Mouse (Mus musculus) liver, postnatal 0 days (tissue): ENCODE measurements around the gene Aurka. TPM values are rescaled to one million over a fixed set of nuclear protein-coding genes. Genes with fewer than 3 reads are reported as not detected.

ENCODE experiments used
- ATAC-seq: fragments of 200-750 bp; cut with Nextera tagmentation; 2 replicates; pipeline ENCODE4 v1.8.0; 2017; ENCODE audit warnings: mild to moderate bottlenecking, moderate library complexity
- DNase-seq: peaks from one replicate; pipeline ENCODE4 v3.0.0-alpha.2; 2016
- H3K27ac ChIP-seq: fragments of 300-500 bp; sonication (generic); 2 replicates; pipeline ENCODE4 v1.5.1; 2014; ENCODE audit warnings: antibody characterized with exemption, moderate library complexity, mild to moderate bottlenecking, low read depth
- H3K27me3 ChIP-seq: fragments of 300-500 bp; sonication (generic); 2 replicates; pipeline ENCODE4 v1.6.1; 2014; ENCODE audit warnings: low read length, control low read depth, mixed read lengths; ENCODE audit not compliant: insufficient read depth
- H3K36me3 ChIP-seq: fragments of 300-500 bp; sonication (generic); replicated peaks from 2 replicates; pipeline ENCODE4 v1.6.1; 2014; ENCODE audit warnings: mild to moderate bottlenecking, control low read depth, low read length, moderate library complexity, mixed read lengths; ENCODE audit not compliant: insufficient read depth
- H3K4me1 ChIP-seq: fragments of 300-500 bp; sonication (generic); 2 replicates; pipeline ENCODE4 v1.6.1; 2014; ENCODE audit warnings: antibody characterized with exemption, mild to moderate bottlenecking, control low read depth; ENCODE audit not compliant: insufficient read depth
- H3K4me2 ChIP-seq: fragments of 300-500 bp; sonication (generic); 2 replicates; pipeline ENCODE4 v1.6.1; 2014; ENCODE audit warnings: low read depth, mild to moderate bottlenecking, low read length, moderate library complexity, mixed read lengths
- H3K4me3 ChIP-seq: fragments of 300-500 bp; sonication (generic); 2 replicates; pipeline ENCODE4 v1.5.1; 2014; ENCODE audit warnings: low read depth, low read length
- H3K9ac ChIP-seq: fragments of 300-500 bp; sonication (generic); replicated peaks from 2 replicates; pipeline ENCODE4 v1.6.1; 2014; ENCODE audit warnings: mild to moderate bottlenecking, moderate library complexity
- H3K9me3 ChIP-seq: fragments of 300-500 bp; sonication (generic); 2 replicates; pipeline ENCODE4 v1.6.1; 2016; ENCODE audit warnings: mild to moderate bottlenecking, control low read depth, low read length, mixed read lengths
- CTCF ChIP-seq: sonication (generic); IDR thresholded peaks from 2 replicates; pipeline ENCODE4 v1.5.1; 2016; ENCODE audit warnings: antibody characterized with exemption, low read depth
- EP300 ChIP-seq: IDR thresholded peaks from 2 replicates; pipeline ENCODE4 v1.6.1; 2016; ENCODE audit warnings: antibody characterized with exemption, low read depth, mild to moderate bottlenecking
- WGBS: fragments of 180-500 bp; shearing (Covaris S2); extraction: QIAGEN DNeasy Blood & Tissue Kit; methylation state at CpG from one replicate; pipeline ENCODE4 v1.1.7; 2014; ENCODE audit not compliant: insufficient replicate concordance; 5-methylcytosine and 5-hydroxymethylcytosine counted together
- polyA plus RNA-seq: library from polyadenylated mRNA; unstranded; fragments of >200 nt; fragmentation: Nextera tagmentation; extraction: Ambion mirVana; gene quantifications from 2 replicates; pipeline ENCODE4 v1.2.1, GENCODE M21; 2015

The Aurka gene
- polyA plus RNA-seq, 1 experiment from 2014 or later = 45.4 TPM

- Histone ChIP-seq H3K9ac (no peak overlapping the region), H3K4me2 (no peak overlapping the region), H3K27me3 (no peaks in the 10 kb centered on the region), H3K27ac (no peak overlapping the region), H3K36me3 (peaks cover 83% of the 10 kb centered on the region), H3K9me3 (no peaks in the 10 kb centered on the region), H3K4me3 (no peak overlapping the region), H3K4me1 (no peaks in the 10 kb centered on the region)
- no peak for DNase-seq
- no peak for TF ChIP-seq EP300
- no peak for TF ChIP-seq CTCF
- 71% methylated on average over 5 of the region's 5 CpGs for WGBS
- no peak for ATAC-seq
Observed at GRCm38 (mm10) chr2:172376999-172377515, 6.7 kb upstream of the Aurka start.

DNA sequence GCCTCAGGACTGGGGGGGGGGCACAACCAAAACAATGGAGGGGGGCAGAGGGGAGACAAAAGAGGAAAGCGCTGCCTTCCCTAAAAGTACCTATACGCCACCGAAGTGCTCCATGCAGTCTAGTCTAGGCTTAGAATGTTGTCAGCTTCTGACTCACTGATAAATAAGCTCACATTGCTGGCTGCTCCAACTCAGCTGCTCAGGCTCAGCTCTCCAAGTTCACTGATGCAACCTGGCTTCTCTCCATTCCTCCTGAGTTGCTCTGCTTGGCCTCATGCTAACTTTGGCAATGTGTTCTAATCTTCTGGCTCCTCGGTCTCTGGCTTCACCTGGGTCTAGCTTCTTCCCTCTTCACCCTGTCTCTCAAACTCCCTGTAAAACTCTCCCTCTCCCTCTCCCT, 6.2 kb upstream of the Aurka start:
- no peak overlapping the region for H3K9ac ChIP-seq
- DNase-seq = no peak
- H3K36me3 ChIP-seq = peaks cover 79% of the 10 kb centered on the region
- no peak overlapping the region for H3K4me2 ChIP-seq
- H3K4me3 ChIP-seq = no peak overlapping the region
- peaks cover 4% of the 10 kb centered on the region; the same call in 1 of the 2 replicates for H3K4me1 ChIP-seq
- WGBS = 87% methylated on average over 4 of the region's 4 CpGs
- no peak overlapping the region for H3K27ac ChIP-seq
- H3K27me3 ChIP-seq = no peaks in the 10 kb centered on the region
- TF ChIP-seq EP300 (no peak), CTCF (no peak)
- no peaks in the 10 kb centered on the region for H3K9me3 ChIP-seq
- ATAC-seq = no peak

- Histone ChIP-seq H3K4me2 (peak overlapping the region; percentile 80), H3K4me1 (peaks cover 9% of the 10 kb centered on the region; the same call in 1 of the 2 replicates), H3K9ac (peak overlapping the region; percentile 90), H3K4me3 (peak overlapping the region; percentile 85), H3K27me3 (no peaks in the 10 kb centered on the region), H3K9me3 (no peaks in the 10 kb centered on the region), H3K27ac (peak overlapping the region; percentile 86), H3K36me3 (peaks cover 58% of the 10 kb centered on the region)
- WGBS = under 1% methylated on average over 11 of the region's 11 CpGs
- no peak for TF ChIP-seq CTCF
- no peak for TF ChIP-seq EP300
- ATAC-seq = no peak
- no peak for DNase-seq
Observed at GRCm38 (mm10) chr2:172371258-172371657, 923 bp upstream of the Aurka start.

GRCm38 (mm10) chr2:172363176-172363575, 7.2 kb downstream of the Aurka start:
- H3K27ac ChIP-seq = no peak overlapping the region
- ATAC-seq = no peak
- DNase-seq = no peak
- H3K9me3 ChIP-seq = no peaks in the 10 kb centered on the region
- H3K36me3 ChIP-seq = peaks cover 91% of the 10 kb centered on the region
- WGBS = 89% methylated on average over 7 of the region's 7 CpGs
- no peak overlapping the region for H3K4me2 ChIP-seq
- H3K27me3 ChIP-seq = no peaks in the 10 kb centered on the region
- H3K4me1 ChIP-seq = peaks cover 3% of the 10 kb centered on the region; the same call in 1 of the 2 replicates
- H3K4me3 ChIP-seq = no peak overlapping the region
- TF ChIP-seq EP300 = no peak
- no peak for TF ChIP-seq CTCF
- H3K9ac ChIP-seq = no peak overlapping the region

DNA sequence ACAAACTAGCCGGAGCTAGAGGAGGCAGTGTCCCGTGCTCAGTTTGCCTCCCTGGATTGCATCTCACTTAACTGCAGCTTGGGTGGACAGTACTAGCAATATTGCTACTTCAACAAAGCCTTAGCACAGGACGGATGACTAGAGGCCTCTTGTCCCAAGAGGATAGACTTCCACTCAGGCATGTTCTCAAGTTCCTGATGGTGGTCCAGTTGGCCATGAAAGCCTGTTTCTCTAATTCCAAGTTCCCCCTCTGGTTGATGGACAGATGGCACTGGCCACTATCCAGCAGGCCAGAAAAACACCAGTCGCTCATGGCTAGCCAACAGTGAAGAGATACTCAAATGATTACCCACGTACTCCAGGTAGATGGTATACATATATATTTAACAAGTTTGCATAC, 14.5 kb downstream of the Aurka start:
- 0 out of 2 replicates have a peak, but pooled peaks have one; percentile 6 for ATAC-seq
- Histone ChIP-seq H3K27ac (no peak overlapping the region), H3K27me3 (no peaks in the 10 kb centered on the region), H3K9me3 (no peaks in the 10 kb centered on the region), H3K4me2 (no peak overlapping the region), H3K9ac (no peak overlapping the region), H3K4me3 (no peak overlapping the region), H3K36me3 (peaks cover 93% of the 10 kb centered on the region), H3K4me1 (peaks cover 5% of the 10 kb centered on the region)
- no peak for DNase-seq
- TF ChIP-seq CTCF = no peak
- TF ChIP-seq EP300 = no peak
- 89% methylated on average over 5 of the region's 5 CpGs for WGBS

- H3K9ac ChIP-seq = no peak overlapping the region
- no peak overlapping the region for H3K27ac ChIP-seq
- no peak overlapping the region for H3K4me2 ChIP-seq
- DNase-seq = no peak
- ATAC-seq = no peak
- H3K27me3 ChIP-seq = no peaks in the 10 kb centered on the region
- H3K4me3 ChIP-seq = no peak overlapping the region
- no peaks in the 10 kb centered on the region for H3K9me3 ChIP-seq
- H3K36me3 ChIP-seq = peaks cover 82% of the 10 kb centered on the region
- 87% methylated on average over 9 of the region's 9 CpGs for WGBS
- TF ChIP-seq EP300 = no peak
- TF ChIP-seq CTCF = no peak
- H3K4me1 ChIP-seq = peaks cover 15% of the 10 kb centered on the region
Observed at GRCm38 (mm10) chr2:172354761-172355160, 15.6 kb downstream of the Aurka start.

GRCm38 (mm10) chr2:172353218-172353617, 17.1 kb downstream of the Aurka start:
- H3K36me3 ChIP-seq = peaks cover 73% of the 10 kb centered on the region
- peaks cover 31% of the 10 kb centered on the region for H3K4me1 ChIP-seq
- 90% methylated on average over 9 of the region's 9 CpGs for WGBS
- no peaks in the 10 kb centered on the region for H3K9me3 ChIP-seq
- no peak overlapping the region for H3K4me2 ChIP-seq
- no peak for ATAC-seq
- TF ChIP-seq CTCF = no peak
- no peak for TF ChIP-seq EP300
- H3K9ac ChIP-seq = no peak overlapping the region
- no peak overlapping the region for H3K4me3 ChIP-seq
- H3K27me3 ChIP-seq = no peaks in the 10 kb centered on the region
- no peak for DNase-seq
- H3K27ac ChIP-seq = no peak overlapping the region
